Mouse (Mus musculus): ENCODE data around the gene Plet1.
A peak's percentile ranks its signal among the peaks of the same experiment; 100 is the strongest.

Plet1 gene

DNA sequence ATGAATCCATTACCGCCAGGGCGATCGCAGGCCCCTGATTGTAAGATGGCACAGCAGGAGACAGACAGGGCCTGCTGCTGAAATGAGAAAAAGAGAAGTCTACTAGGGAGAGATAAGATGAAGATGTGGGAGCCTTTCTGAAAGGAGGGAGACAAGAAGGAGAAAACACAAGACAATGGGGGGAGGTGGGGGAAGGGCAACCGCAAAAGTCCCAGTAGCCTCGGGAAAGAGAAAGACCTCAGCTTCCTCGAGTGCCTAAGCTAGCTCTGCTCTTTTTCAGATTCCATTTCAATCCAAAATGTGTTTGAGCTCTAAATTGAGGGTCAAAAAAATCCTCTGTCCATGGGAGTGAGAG, 1.8 kb downstream of the Plet1 start:
- no peak for DNase-seq

- DNase-seq: no peak
Measured at GRCm38 (mm10) chr9:50496546-50496945, 2.2 kb downstream of the Plet1 start.

DNA sequence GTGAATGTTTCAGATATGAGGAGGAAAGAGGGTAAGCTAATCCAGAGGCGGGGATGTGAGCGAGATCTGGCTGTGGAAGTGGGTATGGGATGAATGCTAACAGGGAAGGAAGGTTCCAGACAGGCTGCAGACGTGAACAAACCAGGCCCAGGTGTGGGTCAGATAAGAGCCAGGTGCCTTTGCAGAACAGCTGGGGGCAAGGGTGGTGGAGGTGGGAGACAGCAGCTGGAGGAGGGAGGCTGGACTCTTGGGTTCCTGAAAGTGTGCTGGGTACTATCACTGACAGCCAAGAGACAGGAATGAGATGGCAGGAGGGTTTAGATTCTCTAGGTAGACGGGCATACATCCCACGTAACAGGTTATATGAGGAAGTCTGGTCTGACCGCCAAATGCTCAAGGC, 2.8 kb downstream of the Plet1 start:
- DNase-seq: no peak

- no peak for DNase-seq
Measured at GRCm38 (mm10) chr9:50497536-50497935, 3.2 kb downstream of the Plet1 start.

DNA sequence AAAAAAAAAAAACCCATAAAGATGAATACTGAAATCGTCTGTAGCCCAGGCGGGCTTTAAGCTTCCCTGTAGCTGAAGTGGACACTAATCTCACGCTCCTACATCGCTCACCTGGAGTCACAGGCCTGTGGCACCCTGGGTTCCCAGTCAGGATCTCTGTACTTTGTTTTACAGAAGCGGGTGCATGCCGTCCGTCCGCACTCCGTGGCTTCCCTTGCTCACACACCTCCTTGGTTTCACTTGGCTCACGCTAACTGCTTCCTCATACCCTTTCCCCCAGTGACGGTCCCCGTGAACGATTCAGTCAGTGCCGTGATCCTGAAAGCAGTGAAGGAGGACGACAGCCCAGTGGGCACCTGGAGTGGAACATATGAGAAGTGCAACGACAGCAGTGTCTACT, 4.5 kb downstream of the Plet1 start:
- no peak for DNase-seq

DNA sequence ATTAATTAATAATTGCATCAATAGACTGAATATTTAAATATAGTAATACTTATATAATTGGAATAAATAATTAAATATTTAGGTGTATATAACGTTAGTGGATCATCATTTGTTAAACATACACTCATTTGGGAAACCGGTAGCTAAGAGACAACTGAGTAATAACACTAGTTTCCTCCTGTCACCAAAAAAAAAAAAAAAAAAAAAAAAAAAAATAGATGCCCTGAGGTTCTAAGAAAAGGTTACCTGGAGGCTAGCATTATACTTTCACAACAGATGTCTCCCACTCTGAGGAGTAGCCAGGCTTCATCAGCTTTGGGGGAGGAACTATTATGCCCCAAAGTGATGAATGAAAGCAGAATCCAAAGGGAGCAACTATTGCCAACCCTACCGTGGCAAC, 5.5 kb downstream of the Plet1 start:
- DNase-seq: no peak

DNA sequence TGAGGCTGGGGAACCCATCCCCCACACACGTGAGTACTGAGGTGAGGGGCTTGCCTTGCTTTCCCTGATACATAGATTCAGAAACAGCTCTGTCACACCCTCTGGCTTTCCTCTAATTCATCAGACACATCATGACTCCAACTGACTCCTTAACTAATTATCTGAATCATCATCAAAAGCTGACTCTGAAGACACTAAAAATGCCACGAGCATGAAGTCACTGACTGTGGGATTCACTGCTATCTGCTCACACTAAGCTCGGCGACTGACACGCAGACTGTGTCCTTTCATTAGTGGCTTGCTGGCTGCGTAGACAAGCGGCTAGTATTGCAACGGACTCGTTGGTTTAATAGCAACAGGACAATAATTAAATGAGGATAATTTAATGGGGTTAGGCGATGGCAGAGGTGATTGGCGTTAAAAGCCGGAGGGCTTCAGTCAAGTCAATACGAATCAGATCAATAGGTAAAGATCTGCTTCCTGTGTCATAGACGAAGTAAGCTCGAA, 6.2 kb downstream of the Plet1 start:
- DNase-seq: no peak

GRCm38 (mm10) chr9:50500974-50501501, 6.7 kb downstream of the Plet1 start:
- DNase-seq: peak in 1 of 2 experiments; percentile 10

GRCm38 (mm10) chr9:50502949-50503348, 8.6 kb downstream of the Plet1 start:
- DNase-seq: no peak

DNA sequence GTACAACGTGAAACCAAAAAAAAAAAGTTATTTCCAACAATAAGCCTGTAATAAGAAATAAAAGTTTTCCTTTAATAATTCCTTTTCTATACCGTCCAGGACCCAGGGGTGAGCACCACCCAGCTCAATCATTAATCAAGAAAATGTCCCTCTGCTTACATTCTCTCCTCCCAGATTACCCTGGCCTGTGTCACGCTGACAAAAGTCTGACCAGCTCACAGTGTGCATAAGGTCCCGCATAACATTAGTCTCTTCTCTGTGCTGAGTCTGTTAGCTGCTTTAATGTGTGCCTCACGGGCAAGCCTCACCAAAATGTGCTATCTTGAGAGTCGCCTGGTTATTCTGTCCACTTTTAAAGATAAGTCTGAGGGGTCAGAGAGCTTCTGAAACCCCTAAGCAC, 11.1 kb downstream of the Plet1 start:
- DNase-seq: no peak

- DNase-seq: peak; percentile 47 to 50
Measured at GRCm38 (mm10) chr9:50507570-50507969, 13.2 kb downstream of the Plet1 start.

DNA sequence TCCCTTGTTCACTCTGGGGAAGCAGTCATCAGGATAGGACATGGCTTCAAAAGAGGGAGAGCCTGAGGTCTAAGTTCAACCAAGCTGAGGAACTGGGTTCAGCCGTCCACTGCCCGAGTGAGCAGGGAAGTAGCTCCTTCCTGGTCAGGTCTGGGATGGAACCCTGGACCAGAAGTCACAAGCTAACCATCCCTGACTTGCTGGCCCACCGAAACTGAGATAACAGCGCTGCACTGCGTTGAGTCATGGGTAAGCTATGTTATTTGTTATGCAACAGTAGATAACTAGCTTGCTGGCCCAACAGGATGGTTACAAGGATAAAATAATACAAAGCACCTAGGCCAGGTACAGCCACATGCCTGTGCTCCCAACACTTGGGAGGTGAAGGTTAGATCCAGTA, 21.1 kb downstream of the Plet1 start:
- no peak for DNase-seq

GRCm38 (mm10) chr9:50518781-50519180, 24.5 kb downstream of the Plet1 start:
- peak in 1 of 2 experiments; percentile 27 for DNase-seq

GRCm38 (mm10) chr9:50520748-50521147, 26.4 kb downstream of the Plet1 start:
- DNase-seq: no peak

DNA sequence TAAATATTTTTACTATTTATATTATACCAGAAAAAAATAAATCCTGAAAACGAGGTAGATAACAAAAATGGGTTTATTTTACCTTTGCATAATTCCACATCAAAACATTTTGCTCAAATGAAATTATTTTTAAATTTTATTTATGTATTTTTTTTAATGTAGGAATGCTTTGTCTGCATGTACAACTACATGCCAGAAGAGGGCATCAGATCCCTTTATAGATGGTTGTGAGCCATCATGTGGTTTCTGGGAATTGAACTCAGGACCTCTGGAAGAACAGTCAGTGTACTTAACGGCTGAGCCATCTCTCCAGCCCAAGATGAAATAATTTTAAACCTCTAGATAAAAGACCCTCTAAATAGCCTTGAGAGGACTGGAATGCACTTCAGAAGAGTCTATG, 27.2 kb downstream of the Plet1 start:
- no peak for DNase-seq

- DNase-seq: no peak
Measured at GRCm38 (mm10) chr9:50522574-50522973, 28.2 kb downstream of the Plet1 start.

DNA sequence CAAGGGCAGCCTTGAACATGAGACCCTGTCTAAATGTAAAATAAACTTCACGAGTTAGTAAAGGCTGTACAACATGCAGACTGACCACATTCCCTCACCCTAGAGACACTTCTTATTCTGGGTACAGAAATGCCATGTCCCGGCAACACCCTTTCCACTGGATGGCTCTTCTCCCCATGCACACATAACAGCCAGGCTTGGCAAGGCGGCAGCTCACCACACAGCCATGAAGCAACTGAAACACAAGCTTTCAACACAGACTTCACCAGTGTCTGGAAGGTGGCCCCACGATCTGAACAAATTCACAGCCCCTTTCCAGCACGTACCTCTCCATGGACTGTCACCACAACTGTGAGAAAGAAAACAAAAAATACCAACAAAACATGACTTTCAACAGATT, 30.6 kb downstream of the Plet1 start:
- no peak for DNase-seq

- no peak for DNase-seq
Measured at GRCm38 (mm10) chr9:50525585-50525984, 31.3 kb downstream of the Plet1 start.

DNA sequence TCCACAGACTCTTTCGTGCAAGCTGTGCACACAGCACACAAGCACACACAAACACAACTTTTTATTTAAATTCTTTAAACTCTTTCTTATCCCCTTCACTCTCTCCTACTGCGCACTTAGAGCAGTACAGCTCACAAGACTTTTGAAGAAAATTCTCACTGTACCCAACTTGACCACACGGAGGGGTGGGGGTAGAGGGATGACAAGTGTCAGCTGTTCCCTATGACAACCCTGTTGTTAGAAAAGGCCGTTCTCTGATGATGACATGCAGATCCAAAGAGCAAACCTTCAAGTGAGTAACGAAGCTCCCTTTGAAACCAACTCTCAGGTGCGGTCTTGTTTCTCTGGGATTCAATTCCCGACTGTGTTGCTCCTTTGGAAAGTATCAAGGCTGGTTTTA, 33.5 kb downstream of the Plet1 start:
- DNase-seq: no peak

DNA sequence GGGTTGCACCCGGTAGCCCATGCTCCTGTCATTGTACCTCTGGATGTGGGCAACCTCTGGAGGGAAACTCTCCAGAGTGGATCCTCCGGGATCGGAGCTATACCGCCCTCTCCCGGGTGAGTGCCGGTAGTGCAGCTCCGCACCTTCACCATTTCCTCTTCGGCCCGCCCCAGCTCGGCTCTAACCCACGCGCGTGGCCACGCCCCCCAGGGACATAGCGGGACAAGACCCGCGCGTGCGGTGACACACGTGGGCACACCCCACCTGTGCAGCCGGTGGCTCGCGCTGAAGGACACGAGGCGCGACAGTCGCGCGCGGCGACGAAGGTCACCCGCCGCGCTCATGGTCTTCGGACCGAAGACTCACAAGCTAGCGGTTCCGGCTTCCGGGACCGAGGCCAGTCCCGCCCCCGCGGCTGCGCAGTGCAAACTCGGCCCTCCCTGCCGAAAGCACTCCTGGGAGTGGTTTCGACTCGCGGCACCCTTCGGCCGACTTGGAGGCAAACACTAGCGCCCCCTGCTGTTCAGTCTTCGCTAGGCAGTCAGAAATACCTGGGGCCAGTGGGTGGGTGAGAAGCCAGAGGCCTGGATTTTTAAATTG, 34.1 kb downstream of the Plet1 start, which contains the start of gene Pts:
Pts (minus strand) TSS at position 432 of the 600 bp plus-strand sequence.
- peak; percentile 98 to 99 for DNase-seq

DNA sequence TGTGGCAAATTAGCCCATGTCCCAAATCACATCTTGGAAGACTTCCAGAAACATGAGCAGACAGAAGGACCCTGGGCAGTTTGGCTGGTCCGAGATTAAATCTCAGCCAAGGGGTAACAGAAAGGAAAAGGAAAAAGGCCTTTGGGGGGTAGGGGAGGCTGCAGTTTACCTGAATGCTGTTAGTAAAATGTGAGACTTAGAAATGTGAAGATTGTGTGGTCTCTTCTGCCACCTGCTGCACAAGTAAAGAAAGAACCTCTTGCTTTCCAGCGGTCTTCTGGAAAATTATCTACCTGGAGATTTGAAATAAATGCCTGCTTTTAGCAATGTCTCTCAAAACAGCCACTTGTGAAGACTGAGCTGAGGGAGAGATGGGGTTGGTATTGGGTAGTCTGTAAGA, 36.6 kb downstream of the Plet1 start:
- peak; percentile 62 to 63 for DNase-seq

DNA sequence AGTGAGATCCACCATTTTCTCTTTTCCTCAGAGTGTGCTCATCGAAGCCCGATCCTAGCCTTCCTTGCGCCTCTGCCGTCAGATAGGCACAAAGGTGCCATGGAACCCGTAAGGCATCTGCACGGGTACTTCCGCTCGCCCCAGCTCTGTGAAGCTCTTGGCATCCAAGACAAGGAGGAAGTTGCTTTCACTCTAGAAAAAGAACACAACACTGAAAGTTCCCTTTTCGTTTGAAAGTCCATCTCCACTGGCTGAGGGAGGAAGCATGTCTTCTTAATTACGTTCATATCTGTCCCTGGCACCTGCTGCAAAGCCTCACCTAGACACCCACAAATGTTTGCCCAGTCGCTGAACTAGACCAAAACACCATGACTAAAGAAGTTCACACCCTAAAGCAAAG, 39.0 kb downstream of the Plet1 start:
- DNase-seq: no peak

DNA sequence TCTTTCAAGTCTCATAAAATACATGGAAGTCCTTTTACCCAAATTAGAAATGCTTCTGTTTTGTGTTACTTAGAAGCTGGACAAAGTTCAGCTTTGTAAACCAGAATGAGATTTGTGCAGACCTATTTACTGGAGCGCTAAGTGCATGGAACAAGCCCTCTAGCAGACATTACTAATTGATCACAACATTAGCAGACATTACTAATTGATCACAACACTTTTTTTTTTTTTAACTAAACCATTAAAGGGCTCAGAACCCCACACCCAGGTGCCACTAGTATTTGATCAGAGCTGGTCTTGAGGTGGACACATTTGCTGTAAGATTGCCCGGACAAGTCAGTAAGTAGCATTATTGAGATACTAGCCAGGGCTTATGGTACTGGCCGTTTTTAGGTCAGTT, 39.5 kb downstream of the Plet1 start:
- DNase-seq: no peak

DNA sequence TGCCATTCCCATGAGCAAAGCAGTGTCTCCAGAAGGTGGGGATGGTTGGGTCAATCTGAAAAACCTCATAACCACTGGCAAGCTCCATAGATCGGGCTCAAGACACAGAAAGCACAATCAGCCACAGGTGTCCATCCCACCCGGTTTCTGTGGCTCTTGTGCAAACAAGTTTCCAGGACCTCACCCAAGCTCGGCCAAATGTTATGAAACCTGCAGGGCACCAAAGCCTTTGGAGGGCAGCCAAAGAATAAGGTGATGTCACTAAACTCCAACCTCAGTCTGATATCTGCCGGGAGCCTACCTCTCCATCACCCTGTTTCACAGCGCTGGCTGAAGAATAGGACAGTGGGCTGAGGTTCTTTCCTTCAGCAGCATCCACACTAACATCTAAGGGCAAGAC, 41.6 kb downstream of the Plet1 start:
- peak in 1 of 2 experiments; percentile 12 for DNase-seq

GRCm38 (mm10) chr9:50536603-50537135, 42.3 kb downstream of the Plet1 start:
- no peak for DNase-seq

Measured in cerebellum, postnatal 14 days (tissue).